Mouse (Mus musculus) gastrocnemius, postnatal 25 days (tissue): Measurements from ENCODE around the gene Idi1. TPM values are rescaled to one million over a fixed set of nuclear protein-coding genes. Genes with fewer than 3 reads are reported as not detected.
"Not testable (repeated sequence)": the region's sequence is repeated elsewhere in the genome, so short reads cannot be mapped to it uniquely, and the experiment has no call there.

Source experiments
- DNase-seq: peaks from one replicate; pipeline ENCODE4 v3.0.0; 2022
- microRNA-seq, 2 experiments: library from miRNA; unstranded; fragments of <30 nt; microRNA quantifications; one replicate each; pipeline ENCODE4 v1.2.0; 2021; ENCODE audit warnings: borderline replicate concordance in 2 of 2
- total RNA-seq, 2 experiments: library from RNA; stranded (reverse); gene quantifications; 1 replicate in 1 of 2; 2 replicates in 1 of 2; pipeline ENCODE4 v1.2.3; 2021

Idi1 gene
- total RNA-seq, 2 experiments from 2014 or later, result 4.5 to 5.3 TPM

DNA sequence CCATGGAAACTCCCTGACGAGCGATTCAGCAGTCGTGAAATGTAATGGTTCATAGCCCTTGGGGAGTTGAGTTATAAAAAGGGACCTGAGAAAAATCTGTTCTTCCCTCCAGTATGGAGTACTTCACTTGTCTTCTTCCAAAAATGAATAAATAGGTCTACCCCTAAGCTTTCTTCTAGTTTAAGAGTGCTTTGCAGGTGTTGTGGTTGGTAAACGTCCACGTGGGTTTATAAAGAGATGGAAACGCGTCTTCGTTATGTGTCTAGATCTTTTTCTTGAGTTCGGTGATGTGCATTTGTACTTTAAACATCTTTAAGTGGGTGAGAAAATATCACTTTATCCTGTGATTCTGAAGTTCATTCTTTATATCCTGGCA is 872 bp downstream of the Idi1 start:
- no peak for DNase-seq

DNA sequence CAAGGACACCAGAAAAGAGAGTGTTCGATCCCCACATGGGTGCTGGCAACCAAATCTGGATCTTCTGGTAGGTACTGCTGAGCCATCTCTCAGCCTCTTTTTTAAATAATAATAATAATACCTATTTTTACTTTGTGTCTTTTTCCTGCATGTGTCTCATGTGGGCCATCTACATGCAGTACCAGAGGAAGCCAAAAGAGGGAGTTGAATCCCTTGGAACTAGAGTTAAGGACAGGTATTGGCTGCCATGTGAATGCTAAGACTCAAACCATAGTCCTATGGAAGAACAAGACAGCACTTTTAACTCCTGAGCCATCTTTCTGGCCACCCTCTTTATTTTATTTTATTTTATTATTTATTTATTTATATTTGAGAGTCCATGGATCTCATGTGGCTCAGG is 3.3 kb downstream of the Idi1 start:
- no peak for DNase-seq

DNA sequence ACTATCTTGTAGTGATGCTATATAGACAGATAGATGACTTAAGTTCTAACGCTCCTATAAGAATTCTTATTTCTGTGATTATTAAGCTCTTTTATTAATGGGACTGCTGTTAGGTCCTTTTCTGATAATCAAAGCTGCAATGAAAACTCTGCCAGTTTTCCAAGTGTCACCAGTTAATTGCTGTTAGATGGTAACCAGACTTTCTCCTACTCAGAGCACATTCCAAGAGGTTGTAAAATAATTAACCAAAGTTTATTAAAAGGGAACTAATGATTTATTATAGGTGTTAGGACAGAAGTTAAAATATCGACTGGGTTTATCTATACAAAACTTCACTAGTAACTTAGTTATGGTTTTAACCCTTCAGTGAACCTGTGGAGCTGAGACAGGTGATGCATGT is 20.7 kb downstream of the Idi1 start:
- not testable (repeated sequence) for DNase-seq

DNA sequence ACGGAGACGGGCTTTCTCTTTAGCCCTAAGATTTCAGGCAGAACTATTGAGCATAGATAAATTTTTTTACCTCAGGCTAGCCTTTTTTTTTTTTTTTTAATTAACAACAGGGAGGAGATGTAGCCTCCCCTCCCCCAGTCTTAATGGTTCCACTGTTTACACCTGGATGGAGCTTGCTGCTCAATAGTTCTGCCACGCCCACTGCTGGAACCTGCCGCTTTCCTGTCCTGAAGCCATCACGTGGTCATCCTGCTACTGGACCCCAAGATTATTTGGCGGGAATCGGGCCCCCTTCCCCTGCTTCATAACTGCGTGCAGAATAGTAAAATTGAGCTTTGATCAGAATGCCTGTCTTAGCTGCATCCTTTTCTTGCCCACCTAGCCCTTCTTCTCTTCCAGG is 28.6 kb downstream of the Idi1 start:
- DNase-seq, result not testable (repeated sequence)

DNA sequence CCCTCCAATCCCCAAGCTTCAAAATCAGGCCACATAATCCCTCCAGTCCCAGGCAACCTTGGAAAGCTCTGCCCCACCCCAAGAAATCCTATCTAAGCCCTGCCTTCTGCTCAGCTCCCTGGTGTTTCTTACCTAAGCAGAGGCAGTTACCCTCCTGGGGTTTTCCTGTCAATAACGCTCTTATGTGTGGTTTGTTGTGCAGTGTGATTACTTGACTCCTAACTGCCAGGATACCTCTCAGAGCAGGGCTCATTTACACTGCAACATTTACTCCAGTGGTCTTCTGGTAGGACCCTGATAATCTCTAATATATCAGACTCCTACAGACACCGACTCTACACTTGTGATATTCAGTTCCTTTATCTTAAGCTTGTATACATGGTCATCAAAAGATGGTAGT is 48.2 kb downstream of the Idi1 start:
- no peak for DNase-seq

DNA sequence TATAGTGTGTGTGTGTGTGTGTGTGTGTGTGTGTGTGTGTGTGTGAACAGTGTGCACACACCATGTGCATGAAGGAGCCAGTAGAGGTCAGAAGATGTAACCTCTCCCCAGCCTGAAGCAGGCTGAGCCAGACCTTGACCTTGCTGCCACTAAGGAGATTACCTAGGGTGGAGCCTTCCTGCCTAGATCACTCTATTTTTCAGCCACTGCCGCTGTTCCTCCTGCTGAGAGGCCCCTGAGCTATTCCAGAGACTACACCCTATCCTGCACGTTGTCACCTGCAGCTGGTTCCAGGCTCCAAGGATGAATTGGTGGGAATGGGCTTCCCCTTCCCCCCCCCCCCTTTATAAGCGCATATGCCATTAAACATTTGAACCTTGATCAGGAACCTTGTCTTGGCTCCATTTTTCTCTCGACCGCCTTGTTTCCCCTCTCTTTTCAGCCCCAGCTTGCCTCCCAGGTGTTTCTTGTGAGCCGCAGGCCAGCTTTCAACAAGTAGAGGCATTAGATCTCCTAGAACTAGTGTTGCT is 52.4 kb downstream of the Idi1 start:
- not testable (repeated sequence) for DNase-seq

DNA sequence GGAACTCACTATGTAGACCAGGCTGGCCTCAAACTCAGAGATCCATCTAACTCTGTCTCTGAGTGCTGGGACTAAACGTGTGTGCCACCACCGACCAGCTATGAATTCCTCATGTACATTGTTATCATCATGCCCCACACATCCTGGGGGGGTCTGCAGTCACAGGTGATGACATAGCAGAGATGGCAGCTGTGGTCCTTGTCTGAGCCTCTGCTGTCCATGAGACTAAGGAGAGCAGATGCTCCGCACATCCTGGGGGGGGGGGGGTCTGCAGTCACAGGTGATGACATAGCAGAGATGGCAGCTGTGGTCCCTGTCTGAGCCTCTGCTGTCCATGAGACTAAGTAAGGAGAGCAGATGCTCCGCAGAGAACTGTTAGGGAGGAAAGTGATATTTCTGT is 55.8 kb downstream of the Idi1 start:
- not testable (repeated sequence) for DNase-seq

DNA sequence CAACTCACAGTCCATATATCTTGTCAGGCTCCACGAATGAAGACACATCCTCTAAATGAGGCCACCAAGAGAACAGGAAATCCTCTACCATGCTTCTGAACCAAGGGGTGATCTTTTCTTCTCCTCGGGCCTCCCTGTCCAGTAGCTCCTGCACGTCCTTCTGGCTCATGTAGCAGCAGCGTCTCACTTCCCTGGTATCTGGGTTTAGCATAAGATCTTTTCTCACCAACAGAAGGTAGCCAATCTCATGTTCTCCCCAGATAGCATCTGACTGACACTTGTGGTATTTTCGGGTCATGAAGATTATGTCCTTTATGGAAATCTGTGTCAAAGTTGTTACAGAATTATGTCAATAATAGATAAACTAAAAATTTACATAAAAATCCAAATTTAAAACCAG is 56.4 kb downstream of the Idi1 start:
- DNase-seq, result not testable (repeated sequence)

Small RNAs within 50 kb of the gene (microRNA-seq; reads per million reads assigned to microRNA genes)
- 0 reads per million in 2 experiments for gene Gm22750

Other genes starting within 250 kb of the Idi1 start
- gene Wdr37, start 13.6 kb upstream of the Idi1 start, total RNA-seq, result 10 to 100 TPM; 24.7 to 33.0 TPM
- gene Gm9745, start 62.7 kb downstream of the Idi1 start, total RNA-seq, result not detected
- not detected for gene Idi2, start 67.4 kb downstream of the Idi1 start, total RNA-seq
- 10 to 100 TPM; 35.9 to 38.1 TPM for gene Gtpbp4, start 110.6 kb downstream of the Idi1 start, total RNA-seq
- 10 to 100 TPM; 66.1 to 69.8 TPM for gene Larp4b, start 208.4 kb downstream of the Idi1 start, total RNA-seq